Mouse (Mus musculus): Measurements from ENCODE around the gene Psmd9. TPM values are rescaled to one million over a fixed set of nuclear protein-coding genes. Genes with fewer than 3 reads are reported as not detected.
A peak's percentile ranks its signal among the peaks of the same experiment; 100 is the strongest.

Psmd9 gene
- polyA plus RNA-seq, 1 experiment, result 21.9 TPM

- H3K27me3 ChIP-seq (ENCODE audit: control insufficient read depth, insufficient read depth, low read length), result no peaks in the 10 kb centered on the region
- no peaks in the 10 kb centered on the region; the same call in 1 of the 2 replicates for H3K4me1 ChIP-seq (ENCODE audit: control insufficient read depth, insufficient read depth, insufficient read length, low read length)
- H3K27ac ChIP-seq (ENCODE audit: insufficient read depth, low read depth, low read length), result no peak overlapping the region
- H3K4me3 ChIP-seq (ENCODE audit: low read depth, low read length), result no peak overlapping the region
- peaks cover 50% of the 10 kb centered on the region for H3K36me3 ChIP-seq (ENCODE audit: control insufficient read depth, insufficient read depth, low read length)
- WGBS, result 81% methylated on average over 10 of the region's 10 CpGs
- TF ChIP-seq POLR2A (IDR thresholded peaks at IDR 0.05; ENCODE audit: low read depth, low read length) (no peak), CTCF (IDR thresholded peaks at IDR 0.05; ENCODE audit: extremely low read depth, insufficient read length, insufficient replicate concordance, low read depth, low read length) (no peak)
These were observed 2.8 kb upstream of the Psmd9 start for GRCm38 (mm10) chr5:123166437-123166836.

DNA sequence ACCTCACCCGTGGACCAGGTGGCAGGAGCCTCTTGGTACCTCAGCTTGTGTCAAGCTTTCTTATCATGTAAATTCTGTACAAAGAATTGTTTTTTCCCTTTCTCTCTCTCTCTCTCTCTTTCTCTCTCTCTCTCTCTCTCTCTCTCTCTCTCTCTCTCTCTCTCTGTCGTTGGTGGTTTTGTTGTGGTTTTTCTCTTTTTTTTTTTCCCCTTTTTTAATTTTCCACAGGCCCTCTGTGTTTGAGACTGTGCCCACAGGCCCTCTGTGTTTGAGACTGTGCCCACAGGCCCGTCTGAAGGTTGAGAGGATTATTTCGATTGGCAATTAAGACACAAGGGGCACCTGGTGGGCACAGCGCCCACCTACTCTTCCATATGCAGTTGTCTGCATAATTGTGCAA, 1.6 kb upstream of the Psmd9 start:
- peaks cover 39% of the 10 kb centered on the region for H3K36me3 ChIP-seq (ENCODE audit: control insufficient read depth, insufficient read depth, low read length)
- WGBS, result 57% methylated on average over 5 of the region's 5 CpGs
- no peak overlapping the region for H3K27ac ChIP-seq (ENCODE audit: insufficient read depth, low read depth, low read length)
- no peaks in the 10 kb centered on the region; the same call in none of the 2 replicates for H3K4me1 ChIP-seq (ENCODE audit: control insufficient read depth, insufficient read depth, insufficient read length, low read length)
- no peaks in the 10 kb centered on the region for H3K27me3 ChIP-seq (ENCODE audit: control insufficient read depth, insufficient read depth, low read length)
- no peak overlapping the region for H3K4me3 ChIP-seq (ENCODE audit: low read depth, low read length)
- TF ChIP-seq POLR2A (IDR thresholded peaks at IDR 0.05; ENCODE audit: low read depth, low read length), result no peak
- no peak for TF ChIP-seq CTCF (IDR thresholded peaks at IDR 0.05; ENCODE audit: extremely low read depth, insufficient read length, insufficient replicate concordance, low read depth, low read length)

DNA sequence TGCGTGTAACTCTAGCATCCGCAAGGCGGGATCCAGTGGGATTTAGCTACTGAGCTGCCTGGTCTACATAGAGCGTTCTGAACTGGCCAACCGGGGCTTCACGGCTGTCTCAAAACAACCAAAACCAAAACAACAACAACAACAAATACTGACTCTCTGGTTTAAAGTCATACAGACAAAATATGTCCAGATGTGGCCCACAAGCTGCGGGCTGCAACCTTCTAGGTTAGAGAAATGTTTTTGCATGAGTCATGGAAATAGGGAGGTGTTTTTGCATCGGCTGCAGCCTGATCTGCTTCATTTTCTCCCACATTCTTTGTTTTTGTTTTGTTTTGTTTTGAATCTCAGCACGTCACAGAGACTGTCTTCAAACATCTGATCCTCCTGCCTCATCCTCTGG, 1.2 kb downstream of the Psmd9 start:
- no peak overlapping the region for H3K27ac ChIP-seq (ENCODE audit: insufficient read depth, low read depth, low read length)
- H3K27me3 ChIP-seq (ENCODE audit: control insufficient read depth, insufficient read depth, low read length), result no peaks in the 10 kb centered on the region
- 82% methylated on average over 9 of the region's 9 CpGs for WGBS
- H3K4me1 ChIP-seq (ENCODE audit: control insufficient read depth, insufficient read depth, insufficient read length, low read length), result no peaks in the 10 kb centered on the region; the same call in 1 of the 2 replicates
- peaks cover 17% of the 10 kb centered on the region for H3K36me3 ChIP-seq (ENCODE audit: control insufficient read depth, insufficient read depth, low read length)
- no peak for TF ChIP-seq POLR2A (IDR thresholded peaks at IDR 0.05; ENCODE audit: low read depth, low read length)
- TF ChIP-seq CTCF (IDR thresholded peaks at IDR 0.05; ENCODE audit: extremely low read depth, insufficient read length, insufficient replicate concordance, low read depth, low read length), result no peak
- H3K4me3 ChIP-seq (ENCODE audit: low read depth, low read length), result no peak overlapping the region

GRCm38 (mm10) chr5:123171646-123172350, 2.6 kb downstream of the Psmd9 start:
- TF ChIP-seq CTCF (IDR thresholded peaks at IDR 0.05; ENCODE audit: extremely low read depth, insufficient read length, insufficient replicate concordance, low read depth, low read length) (peak; percentile 98), POLR2A (IDR thresholded peaks at IDR 0.05; ENCODE audit: low read depth, low read length) (no peak)
- Histone ChIP-seq H3K36me3 (ENCODE audit: control insufficient read depth, insufficient read depth, low read length) (peaks cover 4% of the 10 kb centered on the region), H3K27me3 (ENCODE audit: control insufficient read depth, insufficient read depth, low read length) (no peaks in the 10 kb centered on the region), H3K27ac (ENCODE audit: insufficient read depth, low read depth, low read length) (no peak overlapping the region), H3K4me3 (ENCODE audit: low read depth, low read length) (no peak overlapping the region; the same call in 1 of the 2 replicates), H3K4me1 (ENCODE audit: control insufficient read depth, insufficient read depth, insufficient read length, low read length) (no peaks in the 10 kb centered on the region; the same call in 1 of the 2 replicates)
- 18% methylated on average over 22 of the region's 22 CpGs for WGBS

DNA sequence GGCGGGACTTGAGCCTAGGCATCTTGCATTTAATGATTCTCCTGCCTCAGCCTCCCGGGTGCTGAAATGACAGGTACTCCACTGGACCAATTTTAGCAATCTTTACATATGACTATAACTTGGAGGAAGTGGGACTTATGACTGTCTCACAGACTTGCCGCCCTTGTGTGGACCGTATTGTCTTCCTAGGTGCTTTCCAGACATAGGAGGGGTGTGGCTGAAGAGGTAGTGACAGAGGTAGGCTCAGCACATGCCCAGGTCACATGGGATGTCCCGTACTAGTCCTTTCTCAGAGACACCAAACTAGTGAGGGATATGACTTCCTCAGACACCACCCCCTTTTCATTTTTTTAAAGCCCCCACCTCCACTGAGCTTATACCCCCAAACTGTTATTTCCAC, 9.6 kb downstream of the Psmd9 start:
- H3K27me3 ChIP-seq (ENCODE audit: control insufficient read depth, insufficient read depth, low read length), result peaks cover 2% of the 10 kb centered on the region; the same call in 1 of the 2 replicates
- 74% methylated on average over 5 of the region's 5 CpGs for WGBS
- TF ChIP-seq POLR2A (IDR thresholded peaks at IDR 0.05; ENCODE audit: low read depth, low read length), result no peak
- no peak overlapping the region for H3K27ac ChIP-seq (ENCODE audit: insufficient read depth, low read depth, low read length)
- no peaks in the 10 kb centered on the region for H3K36me3 ChIP-seq (ENCODE audit: control insufficient read depth, insufficient read depth, low read length)
- H3K4me3 ChIP-seq (ENCODE audit: low read depth, low read length), result no peak overlapping the region
- H3K4me1 ChIP-seq (ENCODE audit: control insufficient read depth, insufficient read depth, insufficient read length, low read length), result 0 out of 2 replicates have a peak, but pooled peaks cover 4% of the 10 kb centered on the region

- TF ChIP-seq POLR2A (IDR thresholded peaks at IDR 0.05; ENCODE audit: low read depth, low read length), result no peak
- no peak for TF ChIP-seq CTCF (IDR thresholded peaks at IDR 0.05; ENCODE audit: extremely low read depth, insufficient read length, insufficient replicate concordance, low read depth, low read length)
- H3K4me3 ChIP-seq (ENCODE audit: low read depth, low read length), result no peak overlapping the region
- 94% methylated on average over 15 of the region's 15 CpGs for WGBS
- peaks cover 2% of the 10 kb centered on the region; the same call in 1 of the 2 replicates for H3K27me3 ChIP-seq (ENCODE audit: control insufficient read depth, insufficient read depth, low read length)
- no peak overlapping the region for H3K27ac ChIP-seq (ENCODE audit: insufficient read depth, low read depth, low read length)
- H3K4me1 ChIP-seq (ENCODE audit: control insufficient read depth, insufficient read depth, insufficient read length, low read length), result peaks cover 4% of the 10 kb centered on the region; the same call in 1 of the 2 replicates
- H3K36me3 ChIP-seq (ENCODE audit: control insufficient read depth, insufficient read depth, low read length), result no peaks in the 10 kb centered on the region
These were observed 11.2 kb downstream of the Psmd9 start for GRCm38 (mm10) chr5:123180390-123180789.

DNA sequence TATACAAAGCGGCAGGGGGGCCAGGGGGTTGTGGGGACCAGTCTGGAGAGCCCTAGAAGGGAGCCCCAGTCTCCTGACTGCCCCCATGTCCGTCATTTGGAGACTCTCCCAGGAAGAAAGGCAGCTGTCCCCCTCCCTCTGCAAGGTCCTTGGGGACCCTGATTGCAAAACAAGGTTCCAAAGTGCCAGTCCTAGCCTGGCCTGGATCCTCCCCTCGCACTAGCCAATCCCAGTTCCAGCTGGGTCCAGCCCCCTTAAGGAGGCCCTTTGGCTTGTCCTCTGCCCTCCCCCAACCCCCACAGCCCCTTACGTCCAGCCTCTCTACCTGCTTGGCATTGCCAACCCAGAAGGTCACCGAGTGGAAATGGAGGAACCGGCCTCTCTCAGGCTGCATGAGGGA, 12.3 kb downstream of the Psmd9 start:
- TF ChIP-seq CTCF (IDR thresholded peaks at IDR 0.05; ENCODE audit: extremely low read depth, insufficient read length, insufficient replicate concordance, low read depth, low read length), result no peak
- TF ChIP-seq POLR2A (IDR thresholded peaks at IDR 0.05; ENCODE audit: low read depth, low read length), result no peak
- no peak overlapping the region for H3K4me3 ChIP-seq (ENCODE audit: low read depth, low read length)
- H3K27me3 ChIP-seq (ENCODE audit: control insufficient read depth, insufficient read depth, low read length), result peaks cover 7% of the 10 kb centered on the region
- peaks cover 4% of the 10 kb centered on the region; the same call in 1 of the 2 replicates for H3K4me1 ChIP-seq (ENCODE audit: control insufficient read depth, insufficient read depth, insufficient read length, low read length)
- no peaks in the 10 kb centered on the region for H3K36me3 ChIP-seq (ENCODE audit: control insufficient read depth, insufficient read depth, low read length)
- WGBS, result 83% methylated on average over 6 of the region's 6 CpGs
- H3K27ac ChIP-seq (ENCODE audit: insufficient read depth, low read depth, low read length), result no peak overlapping the region

All from small intestine, adult 2 months (tissue).